Mouse (Mus musculus) layer of hippocampus, adult 9-10 months (tissue): ENCODE measurements around the gene Olfr399.

Experiments used
- DNase-seq: peaks from one replicate; pipeline ENCODE4 v3.0.0; 2022; ENCODE audit warnings: low spot score

Gene Olfr399

GRCm38 (mm10) chr11:74056451-74056850 is at the start of gene Olfr399, which contains the start of gene Olfr139:
Olfr399 (minus strand) TSS chr11:74056615.
Olfr139 (minus strand) TSS chr11:74056551.
- no peak for DNase-seq

- no peak for DNase-seq
Measured at GRCm38 (mm10) chr11:74105066-74105465, 48.7 kb upstream of the Olfr399 start.

- no peak for DNase-seq
Measured at GRCm38 (mm10) chr11:74101507-74101906, 45.1 kb upstream of the Olfr399 start.

- no peak for DNase-seq
Measured at GRCm38 (mm10) chr11:74100724-74101123, 44.3 kb upstream of the Olfr399 start.

GRCm38 (mm10) chr11:74069655-74070054 is 13.2 kb upstream of the Olfr399 start, which contains the start of gene Zfp616:
Zfp616 (plus strand) TSS chr11:74069955.
- no peak for DNase-seq

GRCm38 (mm10) chr11:74051347-74051746 is 5.1 kb downstream of the Olfr399 start:
- DNase-seq: no peak
